Mouse (Mus musculus) myocyte (in vitro differentiated cells): ENCODE measurements around the gene Echdc3. TPM values are rescaled to one million over a fixed set of nuclear protein-coding genes. Genes with fewer than 3 reads are reported as not detected.

Experiments used
- H3K27me3 ChIP-seq: one replicate; pipeline ENCODE4 v1.6.1; 2011; ENCODE audit not compliant: control insufficient read depth, insufficient read depth, insufficient read length
- H3K36me3 ChIP-seq: one replicate; pipeline ENCODE4 v1.6.1; 2011; ENCODE audit not compliant: control insufficient read depth, insufficient read depth
- H3K4me2 ChIP-seq: one replicate; pipeline ENCODE4 v1.6.1; 2011; ENCODE audit warnings: low read depth, control low read depth
- H3K4me3 ChIP-seq: one replicate; pipeline ENCODE4 v1.5.1; 2011; ENCODE audit warnings: mild to moderate bottlenecking, control low read depth, moderate library complexity
- H3K79me2 ChIP-seq: one replicate; pipeline ENCODE4 v1.6.1; 2011; ENCODE audit not compliant: control insufficient read depth, insufficient read depth
- H3ac ChIP-seq: one replicate; pipeline ENCODE4 v1.6.1; 2011; ENCODE audit not compliant: control insufficient read depth, insufficient read length
- CEBPB ChIP-seq: IDR thresholded peaks from 2 replicates; pipeline ENCODE4 v1.6.1; 2011; ENCODE audit warnings: mild to moderate bottlenecking, moderate library complexity; ENCODE audit not compliant: poor library complexity, insufficient read depth, severe bottlenecking
- E2F4 ChIP-seq: IDR thresholded peaks from one replicate; pipeline ENCODE4 v1.6.1; 2011; ENCODE audit warnings: mild to moderate bottlenecking, control low read depth, moderate library complexity; ENCODE audit not compliant: insufficient read depth
- MAX ChIP-seq: IDR thresholded peaks from one replicate; pipeline ENCODE4 v1.6.1; 2011; ENCODE audit warnings: low read depth, mild to moderate bottlenecking, control low read depth
- MYOD1 ChIP-seq, 3 experiments: IDR thresholded peaks; one replicate each; pipeline ENCODE4 v1.6.1; 2011; ENCODE audit warnings: control low read depth in 2 of 3, low read depth in 2 of 3, mild to moderate bottlenecking in 2 of 3, moderate library complexity in 1 of 3; ENCODE audit not compliant: insufficient read length in 2 of 3, control insufficient read depth in 1 of 3
- MYOG ChIP-seq, 3 experiments: IDR thresholded peaks; one replicate each; pipeline ENCODE4 v1.6.1; 2011; ENCODE audit warnings: control low read depth in 2 of 3, low read depth in 2 of 3, mild to moderate bottlenecking in 2 of 3; ENCODE audit not compliant: insufficient read length in 2 of 3, control insufficient read depth in 1 of 3, insufficient read depth in 1 of 3
- POLR2A ChIP-seq: IDR thresholded peaks from one replicate; pipeline ENCODE4 v1.6.1; 2011; ENCODE audit warnings: low read depth, mild to moderate bottlenecking, control low read depth, moderate library complexity; ENCODE audit not compliant: insufficient read length
- POLR2AphosphoS2 ChIP-seq: IDR thresholded peaks from one replicate; pipeline ENCODE4 v1.6.1; 2011; ENCODE audit warnings: low read depth, control low read depth; ENCODE audit not compliant: insufficient read length
- REST ChIP-seq: IDR thresholded peaks from one replicate; pipeline ENCODE4 v1.6.1; 2011; ENCODE audit warnings: mild to moderate bottlenecking, control low read depth, moderate library complexity; ENCODE audit not compliant: insufficient read depth, insufficient read length
- SRF ChIP-seq: IDR thresholded peaks from one replicate; pipeline ENCODE4 v1.6.1; 2011; ENCODE audit warnings: low read depth; ENCODE audit not compliant: control insufficient read depth, insufficient read length
- TCF12 ChIP-seq: IDR thresholded peaks from one replicate; pipeline ENCODE4 v1.6.1; 2011; ENCODE audit warnings: mild to moderate bottlenecking, control low read depth; ENCODE audit not compliant: poor library complexity, insufficient read depth, severe bottlenecking
- TCF3 ChIP-seq: IDR thresholded peaks from one replicate; pipeline ENCODE4 v1.6.1; 2011; ENCODE audit warnings: low read depth, control low read depth; ENCODE audit not compliant: insufficient read length
- USF1 ChIP-seq: IDR thresholded peaks from one replicate; pipeline ENCODE4 v1.6.1; 2011; ENCODE audit warnings: low read depth, mild to moderate bottlenecking, control low read depth, moderate library complexity
- polyA plus RNA-seq: library from polyadenylated mRNA; unstranded; fragments of >200 nt; fragmentation: generic; extraction: Trizol; gene quantifications from one replicate; pipeline ENCODE4 v1.2.1, GENCODE M21; 2012; ENCODE audit warnings: missing spikeins

Gene Echdc3
- polyA plus RNA-seq, 1 experiment = 2.3 TPM

DNA sequence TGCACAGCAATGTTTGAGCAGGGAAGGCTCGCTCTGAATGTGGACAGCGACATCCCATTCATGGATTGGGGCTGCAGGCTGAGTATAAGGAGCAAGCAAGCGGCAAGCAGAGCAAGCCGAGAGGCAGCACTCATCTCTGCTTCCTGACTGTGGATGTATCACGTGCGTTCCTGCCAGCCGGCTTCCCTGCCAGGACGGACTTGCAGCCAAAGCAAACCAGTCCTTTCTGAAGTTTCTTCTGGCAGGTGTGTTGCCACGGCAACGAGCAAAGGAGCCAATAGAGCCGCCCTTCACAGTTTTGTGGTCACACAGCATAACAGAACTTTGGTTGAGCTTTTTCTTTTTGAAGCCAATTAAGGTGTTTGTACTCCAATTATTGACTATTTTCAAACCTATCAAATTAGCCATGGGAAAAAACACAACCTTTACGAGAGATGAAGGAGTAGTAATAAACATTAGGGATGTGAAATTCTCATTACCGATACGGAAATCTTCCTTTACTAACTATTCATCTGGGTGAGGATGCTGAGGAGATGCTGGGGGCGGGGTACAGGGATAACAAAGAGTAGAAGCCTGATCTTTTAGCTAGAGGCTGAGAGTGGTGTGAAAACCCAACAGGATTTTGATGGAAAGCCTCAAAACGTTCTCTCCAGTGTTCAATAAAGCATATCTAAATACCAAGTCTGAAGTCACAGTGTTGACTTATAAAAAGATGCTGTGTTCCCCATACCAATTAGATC is 69.7 kb downstream of the Echdc3 start:
- no peak for TF ChIP-seq POLR2AphosphoS2
- no peak for TF ChIP-seq E2F4
- no peak for TF ChIP-seq POLR2A
- no peak for TF ChIP-seq USF1
- TF ChIP-seq MAX = no peak
- TF ChIP-seq MYOD1 (IDR thresholded peaks at IDR 0.05; ENCODE audit: control insufficient read depth in 1 of 3, insufficient read length in 2 of 3, low read depth in 2 of 3) = no peak
- no peak for TF ChIP-seq TCF3
- no peak for TF ChIP-seq CEBPB
- no peak for TF ChIP-seq TCF12
- TF ChIP-seq MYOG (IDR thresholded peaks at IDR 0.05; ENCODE audit: control insufficient read depth in 1 of 3, insufficient read depth in 1 of 3, insufficient read length in 2 of 3, low read depth in 2 of 3) = no peak
- TF ChIP-seq REST = no peak
- TF ChIP-seq SRF = no peak
- no peaks in the 10 kb centered on the region for H3K36me3 ChIP-seq
- H3K79me2 ChIP-seq = no peaks in the 10 kb centered on the region
- H3ac ChIP-seq = no peak overlapping the region
- H3K4me2 ChIP-seq = no peak overlapping the region
- H3K4me3 ChIP-seq = no peak overlapping the region
- H3K27me3 ChIP-seq = peaks cover 6% of the 10 kb centered on the region

DNA sequence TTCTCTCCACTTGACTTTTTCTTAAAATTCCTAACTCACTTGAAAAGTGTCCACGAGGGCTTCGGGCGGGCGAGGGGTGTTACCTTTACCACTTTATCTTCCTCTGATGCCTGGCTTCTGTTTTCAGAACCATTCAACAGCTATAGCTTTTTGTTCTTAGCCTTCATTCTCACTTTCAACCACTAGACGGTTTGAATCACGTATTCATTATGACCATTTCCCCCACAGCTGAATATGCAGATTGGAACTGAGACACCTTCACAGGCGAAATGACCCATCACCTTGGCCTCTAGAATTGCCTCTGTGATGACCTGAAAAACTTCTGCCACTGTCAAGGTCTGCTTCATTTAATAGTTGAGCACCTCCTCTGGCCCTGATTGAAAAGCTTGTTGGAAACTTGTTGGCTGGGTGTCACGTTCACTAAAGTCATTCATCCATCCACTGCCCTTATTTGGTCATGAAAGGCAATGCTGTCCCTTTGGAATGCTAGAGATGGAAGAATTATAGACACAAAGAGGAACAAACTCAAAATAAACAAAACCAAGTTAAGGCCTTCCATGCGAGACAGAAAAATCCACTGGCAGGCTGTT is 72.2 kb downstream of the Echdc3 start:
- Histone ChIP-seq H3K36me3 (no peaks in the 10 kb centered on the region), H3K4me2 (no peak overlapping the region), H3ac (no peak overlapping the region), H3K79me2 (no peaks in the 10 kb centered on the region), H3K4me3 (no peak overlapping the region), H3K27me3 (peaks cover 6% of the 10 kb centered on the region)
- no peak for TF ChIP-seq USF1
- no peak for TF ChIP-seq TCF3
- TF ChIP-seq MAX = no peak
- no peak for TF ChIP-seq MYOD1 (IDR thresholded peaks at IDR 0.05; ENCODE audit: control insufficient read depth in 1 of 3, insufficient read length in 2 of 3, low read depth in 2 of 3)
- no peak for TF ChIP-seq POLR2A
- no peak for TF ChIP-seq REST
- no peak for TF ChIP-seq MYOG (IDR thresholded peaks at IDR 0.05; ENCODE audit: control insufficient read depth in 1 of 3, insufficient read depth in 1 of 3, insufficient read length in 2 of 3, low read depth in 2 of 3)
- TF ChIP-seq SRF = no peak
- TF ChIP-seq E2F4 = no peak

Other genes starting within 250 kb of the Echdc3 start
- 0.94 TPM for gene Proser2, start 82.8 kb downstream of the Echdc3 start, polyA plus RNA-seq
- gene Usp6nl, start 109.6 kb upstream of the Echdc3 start, polyA plus RNA-seq = 7.6 TPM